Comparison of ENCODE assay signal across 8 mouse cellular contexts in genomic region chr7:109230806-109231205, GRCm38 (mm10). TPM values are rescaled to one million over a fixed set of nuclear protein-coding genes. Genes with fewer than 3 reads are reported as not detected.
DNase-seq lines count a peak whose midpoint lies in the region; ATAC-seq and TF ChIP-seq lines count a peak whose summit lies in the region.

No protein-coding gene starts in this region.

- no peak overlapping the region for H3K9ac ChIP-seq in kidney, postnatal 0 days (ENCODE audit: low read depth, low read length)
- no peak overlapping the region for H3K9ac ChIP-seq in limb, embryonic 13.5 days

- no peak overlapping the region for H3K4me2 ChIP-seq in kidney, postnatal 0 days (ENCODE audit: low read length)
- no peak overlapping the region for H3K4me2 ChIP-seq in limb, embryonic 13.5 days (replicated peaks)

- H3K27ac ChIP-seq in kidney, postnatal 0 days = no peak overlapping the region
- no peak overlapping the region for H3K27ac ChIP-seq in limb, embryonic 13.5 days

- TF ChIP-seq CTCF in kidney, postnatal 0 days (IDR thresholded peaks at IDR 0.05; ENCODE audit: low read depth) = peak; percentile 80

- H3K4me3 ChIP-seq in kidney, postnatal 0 days (replicated peaks; ENCODE audit: low read depth, low read length) = no peak overlapping the region
- no peak overlapping the region for H3K4me3 ChIP-seq in limb, embryonic 13.5 days

- H3K36me3 ChIP-seq in kidney, postnatal 0 days (ENCODE audit: insufficient read depth, low read length) = no peaks in the 10 kb centered on the region
- H3K36me3 ChIP-seq in limb, embryonic 13.5 days = no peaks in the 10 kb centered on the region

- H3K4me1 ChIP-seq in kidney, postnatal 0 days (replicated peaks; ENCODE audit: insufficient read depth, low read length) = no peaks in the 10 kb centered on the region
- peaks cover 11% of the 10 kb centered on the region for H3K4me1 ChIP-seq in limb, embryonic 13.5 days

- H3K27me3 ChIP-seq in kidney, postnatal 0 days (ENCODE audit: insufficient read depth, low read length) = no peaks in the 10 kb centered on the region
- H3K27me3 ChIP-seq in limb, embryonic 13.5 days = no peaks in the 10 kb centered on the region

- no peaks in the 10 kb centered on the region for H3K9me3 ChIP-seq in kidney, postnatal 0 days (replicated peaks; ENCODE audit: low read length)
- H3K9me3 ChIP-seq in limb, embryonic 13.5 days = no peaks in the 10 kb centered on the region

- WGBS in kidney, postnatal 0 days = 24% methylated on average over 2 of the region's 2 CpGs
- WGBS in limb, embryonic 13.5 days = 21% methylated on average over 2 of the region's 2 CpGs

- peak; percentile 67 for DNase-seq in urinary bladder, postnatal 25 days (ENCODE audit: low spot score)
- no peak for DNase-seq in urinary bladder, postnatal 10 days (ENCODE audit: low spot score)
- peak; percentile 43 to 75 for DNase-seq in cerebellum, postnatal 4 days (ENCODE audit: low spot score in 2 of 2)
- peak; percentile 62 for DNase-seq in gastrocnemius, postnatal 10 days
- peak; percentile 53 for DNase-seq in kidney, postnatal 0 days (ENCODE audit: low spot score)
- peak; percentile 29 for DNase-seq in naive thymus-derived CD4-positive, alpha-beta T cell, adult 2 months (ENCODE audit: low read depth)
- DNase-seq in testis, postnatal 10 days (ENCODE audit: low spot score) = peak; percentile 80

- no peak; the same call in 1 of the 2 replicates for ATAC-seq in kidney, postnatal 0 days (replicated peaks; ENCODE audit: low FRiP score, low read depth)
- peak; percentile 50; the same call in 1 of the 2 replicates for ATAC-seq in limb, embryonic 13.5 days (ENCODE audit: low FRiP score, low read depth)

RNA-seq across cellular contexts. Expression of gene Lmo1, which starts 55.8 kb away (rescaled TPM):
- 1 to 10 TPM; 4.5 to 4.7 TPM for total RNA-seq in gastrocnemius, postnatal 10 days (2021)
- 8.7 and 11.0 TPM in 2 replicates for polyA plus RNA-seq in kidney, postnatal 0 days (2015; fragmentation: Nextera tagmentation; extraction: Ambion mirVana)
- 14.4 and 16.9 TPM in 2 replicates for polyA plus RNA-seq in limb, embryonic 13.5 days (2015; fragmentation: Nextera tagmentation; extraction: Ambion mirVana)
